Mouse (Mus musculus) ovary, postnatal 14 days (tissue): ENCODE measurements at regions not wholly inside any gene's neighbourhood (a gene's known extent, or its start where the extent isn't known, plus 50 kb on each side); places are given as distances from the start of the nearest gene placed in this dataset.

ENCODE experiments used
- DNase-seq: peaks from one replicate; pipeline ENCODE4 v3.0.0; 2022; ENCODE audit warnings: low spot score

DNA sequence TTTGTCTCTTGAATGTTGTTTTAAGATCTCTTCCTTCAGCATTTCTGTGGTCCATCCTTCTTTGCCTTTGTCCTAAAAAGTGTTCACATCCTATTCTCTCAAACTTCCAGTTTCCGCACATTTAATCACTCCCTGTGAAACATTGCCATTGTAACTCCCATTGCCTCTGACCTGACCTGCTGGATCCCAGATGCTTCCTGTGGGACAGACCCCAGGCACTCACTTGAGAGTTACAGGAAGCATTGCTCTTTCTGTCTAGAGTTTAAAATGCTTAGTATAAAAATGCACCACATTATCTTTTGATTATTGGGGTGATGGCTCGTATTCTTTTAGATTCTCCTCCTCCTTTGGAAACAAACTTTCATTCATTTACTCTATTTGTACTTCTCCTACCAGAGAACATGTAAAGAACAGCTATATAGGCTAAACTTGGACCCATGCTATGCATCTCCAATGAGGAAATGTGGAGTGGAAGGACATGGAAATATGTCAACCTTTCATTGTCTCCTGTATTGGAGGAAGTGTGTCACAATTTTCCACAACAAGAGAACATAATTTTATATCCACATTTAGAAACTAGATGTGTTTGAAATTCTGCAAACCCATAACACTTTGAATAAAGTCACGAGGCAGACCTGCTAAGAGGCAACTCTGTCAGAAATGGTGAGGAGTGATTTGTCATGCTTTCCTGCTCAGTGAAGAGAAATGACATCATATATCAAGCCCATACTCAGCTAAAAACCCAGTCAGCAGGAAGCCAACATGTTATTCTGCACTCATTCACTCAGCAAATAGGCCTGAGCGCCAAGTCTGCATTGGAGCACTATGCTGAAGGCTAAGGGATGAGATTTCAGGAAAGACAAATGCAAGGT, 308.8 kb upstream of the Marcks start:
- DNase-seq: no peak

DNA sequence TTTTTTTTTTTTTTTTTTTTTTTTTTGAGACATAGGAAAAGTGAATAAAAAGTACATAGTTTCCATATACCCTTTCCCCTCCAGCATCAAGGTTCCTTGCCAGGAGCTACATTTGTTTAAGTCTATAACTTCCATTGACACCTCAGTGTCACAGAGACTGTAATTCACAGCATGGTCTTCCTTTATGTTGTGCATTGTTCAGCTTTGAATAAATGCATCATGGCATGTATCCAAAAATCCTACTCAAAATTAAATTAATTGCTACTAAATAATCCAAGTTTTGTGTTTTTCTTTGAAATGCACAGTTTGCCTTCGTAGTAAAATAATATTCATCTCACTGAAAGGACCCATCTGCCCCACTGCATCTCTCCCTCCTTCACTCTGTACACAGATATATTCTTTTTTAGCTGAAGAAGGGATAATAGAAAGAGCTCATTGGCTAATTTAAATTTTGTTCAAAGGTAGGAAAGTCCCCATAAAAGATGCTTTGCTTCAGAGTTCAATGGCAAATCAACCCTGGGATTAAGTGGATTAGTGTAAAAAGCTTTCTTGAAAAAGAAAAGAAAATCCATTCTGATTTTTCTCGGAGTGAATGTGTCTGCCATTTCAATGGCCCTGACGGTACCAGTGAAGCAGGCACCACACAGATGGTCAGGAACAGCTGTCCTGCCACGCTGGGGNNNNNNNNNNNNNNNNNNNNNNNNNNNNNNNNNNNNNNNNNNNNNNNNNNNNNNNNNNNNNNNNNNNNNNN, 301.3 kb upstream of the Marcks start:
- DNase-seq: no peak

DNA sequence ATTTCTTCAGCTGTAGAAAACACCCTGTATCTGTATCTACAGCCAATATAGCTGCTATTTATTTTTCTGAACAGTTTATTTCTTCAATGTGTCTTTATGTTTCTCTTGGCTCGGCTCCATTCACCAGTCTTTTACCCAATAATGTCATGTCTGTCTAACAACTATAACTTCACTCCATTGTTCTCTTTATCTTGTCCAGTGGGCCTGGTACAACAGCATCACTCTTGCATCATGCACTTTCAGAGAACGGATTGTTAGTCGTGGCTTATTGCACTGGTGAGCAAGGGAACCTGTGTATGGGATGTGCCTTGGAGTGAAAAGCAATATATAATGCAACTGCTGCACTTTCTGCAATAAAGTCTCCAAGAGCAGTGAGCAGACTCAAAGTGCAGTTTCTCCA, 299.6 kb upstream of the Marcks start:
- no peak for DNase-seq

DNA sequence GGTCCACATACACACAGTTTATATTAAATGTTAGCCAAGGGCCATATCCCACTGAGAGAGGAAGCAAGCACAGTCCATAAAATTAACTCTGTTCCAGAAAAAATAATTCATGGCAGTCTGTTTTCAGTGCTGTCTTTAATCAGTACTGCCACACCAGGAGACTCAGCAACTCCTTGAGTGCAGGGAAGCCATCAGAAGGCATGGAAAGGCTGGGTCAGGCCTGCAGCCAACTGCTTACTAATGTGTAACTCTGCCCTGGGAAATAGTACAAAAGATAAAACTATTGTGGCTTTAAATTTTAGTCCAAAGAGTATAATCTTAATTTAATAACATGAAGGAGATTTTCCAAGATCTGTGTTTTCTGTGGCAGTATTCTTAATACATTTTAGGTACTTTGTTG, 298.1 kb upstream of the Marcks start:
- no peak for DNase-seq

DNA sequence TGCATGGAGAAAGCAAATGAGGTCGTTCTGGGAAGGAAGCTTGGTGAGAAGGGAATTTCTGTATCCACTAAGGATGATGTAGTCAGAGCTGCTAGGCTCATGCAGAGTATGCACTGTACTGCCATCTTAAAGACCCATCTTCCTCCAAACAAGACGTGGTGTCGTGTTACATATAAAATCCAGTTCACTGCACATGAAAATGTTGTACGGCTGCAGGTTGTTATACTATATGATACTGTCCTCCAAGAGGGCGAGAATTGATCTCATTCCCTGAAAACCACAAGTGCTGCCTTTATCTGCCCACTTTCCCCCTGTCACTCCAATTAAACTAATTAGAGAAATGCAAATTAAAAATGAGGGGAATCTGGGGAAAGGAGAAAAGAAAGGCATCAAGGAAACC, 295.5 kb upstream of the Marcks start:
- DNase-seq: no peak

DNA sequence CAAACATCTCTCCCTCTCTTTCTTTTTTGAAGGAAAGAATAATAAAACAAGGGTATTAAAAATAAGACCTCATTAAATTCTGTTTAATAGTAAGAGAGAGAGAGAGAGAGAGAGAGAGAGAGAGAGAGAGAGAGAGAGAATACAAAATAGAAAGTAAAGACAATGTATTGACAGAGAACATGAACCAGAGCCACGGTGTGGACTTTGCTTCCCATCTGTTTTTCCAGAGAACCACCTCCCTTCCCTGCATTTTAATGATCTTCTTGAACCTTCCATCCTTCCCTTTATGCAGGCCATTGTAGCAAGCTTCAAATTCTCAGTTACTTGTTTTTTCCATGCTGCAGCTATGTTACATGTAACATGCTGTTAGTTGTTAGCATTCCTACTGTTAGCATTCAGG, 284.3 kb upstream of the Marcks start:
- no peak for DNase-seq

DNA sequence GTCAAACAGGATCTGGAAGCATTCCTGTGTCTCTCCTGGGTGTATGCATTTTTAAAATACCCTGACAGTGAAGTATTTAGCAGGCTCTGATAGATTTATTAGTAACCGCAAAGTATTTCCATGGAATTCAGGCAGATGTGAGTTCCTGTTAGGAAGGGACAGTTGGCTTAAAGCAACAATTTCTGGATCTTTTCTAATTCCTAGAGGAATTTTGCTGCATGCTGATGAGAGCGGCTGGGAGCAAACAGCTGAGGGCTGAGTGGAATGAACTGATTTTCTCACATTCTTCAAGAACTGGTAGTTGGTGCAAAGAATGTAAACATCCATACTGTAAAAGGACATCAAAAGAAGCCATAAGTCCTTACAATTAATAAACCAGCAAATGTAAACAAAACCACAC, 283.9 kb upstream of the Marcks start:
- DNase-seq: no peak

DNA sequence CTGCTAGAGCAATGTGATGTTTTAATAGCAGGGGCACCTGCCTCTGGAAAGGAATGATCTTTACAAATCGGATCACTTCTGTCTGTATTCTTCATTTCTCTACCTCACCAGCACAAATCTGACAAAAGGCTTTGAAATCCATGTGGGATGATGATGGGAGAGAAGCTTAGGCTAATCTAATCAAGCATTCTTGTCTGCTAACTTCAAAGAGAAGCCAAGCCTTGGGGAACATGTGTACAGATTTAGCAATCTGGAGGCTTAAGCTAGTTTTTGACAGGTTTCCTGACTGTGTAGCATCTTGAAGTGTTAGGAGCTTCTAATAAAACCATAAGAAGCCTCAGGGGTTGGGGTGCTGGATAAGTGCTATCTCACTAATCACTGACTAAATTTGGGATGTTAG, 277.6 kb upstream of the Marcks start:
- DNase-seq: no peak

DNA sequence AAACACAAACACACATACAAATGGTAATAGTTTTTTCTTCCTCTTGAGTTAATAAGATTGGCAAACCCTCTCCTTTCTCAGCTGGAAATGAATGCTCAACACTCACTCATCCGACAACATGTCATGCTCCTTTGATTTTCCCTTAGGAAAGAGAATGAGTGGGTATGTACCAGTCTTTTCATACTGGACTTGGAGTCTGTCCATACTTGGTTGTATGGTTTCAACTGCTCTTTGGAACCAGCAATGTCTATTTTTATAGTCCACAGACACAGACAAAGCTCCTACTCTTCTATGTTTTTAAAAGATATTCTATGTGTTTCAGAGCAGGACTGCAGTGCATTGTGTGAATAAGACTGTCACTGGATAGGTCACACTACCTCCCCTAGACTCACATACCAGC, 273.7 kb upstream of the Marcks start:
- no peak for DNase-seq

DNA sequence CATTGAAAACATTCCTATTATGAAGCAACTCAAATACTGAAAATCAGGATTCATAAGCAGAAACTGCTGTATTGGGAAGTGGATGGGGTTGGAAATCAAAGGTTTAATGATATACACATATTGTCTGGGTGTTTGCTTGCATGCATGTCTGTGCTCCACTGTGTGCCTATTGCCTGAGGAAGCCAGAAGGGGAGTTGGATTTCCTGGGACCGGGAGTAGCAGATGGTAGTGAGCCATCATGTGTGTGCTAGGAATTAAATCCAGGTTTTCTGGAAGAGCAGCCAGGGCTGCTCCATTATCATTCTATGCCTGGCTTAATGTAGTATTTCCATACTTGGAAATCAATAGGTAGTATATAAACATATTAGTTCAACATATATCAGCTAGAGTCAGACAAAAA, 271.0 kb upstream of the Marcks start:
- DNase-seq: no peak

DNA sequence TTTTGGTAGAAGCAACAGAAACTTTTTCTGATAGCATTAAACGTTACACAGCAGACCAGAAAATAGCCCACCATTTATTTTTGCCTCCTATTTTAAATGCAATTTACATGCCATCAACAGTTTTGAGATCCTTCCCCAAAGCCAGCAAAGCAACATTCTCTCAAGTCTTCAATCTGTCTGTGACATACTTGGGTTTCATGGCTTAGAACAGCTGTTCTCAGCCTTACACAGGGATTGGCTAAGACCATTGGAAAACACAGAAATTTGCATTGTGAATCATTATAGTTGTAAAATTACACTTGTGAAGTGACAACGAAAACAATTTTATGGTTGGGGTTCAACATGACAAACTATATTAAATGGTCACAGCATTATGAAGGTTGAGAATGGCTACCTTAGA, 268.8 kb upstream of the Marcks start:
- DNase-seq: no peak

DNA sequence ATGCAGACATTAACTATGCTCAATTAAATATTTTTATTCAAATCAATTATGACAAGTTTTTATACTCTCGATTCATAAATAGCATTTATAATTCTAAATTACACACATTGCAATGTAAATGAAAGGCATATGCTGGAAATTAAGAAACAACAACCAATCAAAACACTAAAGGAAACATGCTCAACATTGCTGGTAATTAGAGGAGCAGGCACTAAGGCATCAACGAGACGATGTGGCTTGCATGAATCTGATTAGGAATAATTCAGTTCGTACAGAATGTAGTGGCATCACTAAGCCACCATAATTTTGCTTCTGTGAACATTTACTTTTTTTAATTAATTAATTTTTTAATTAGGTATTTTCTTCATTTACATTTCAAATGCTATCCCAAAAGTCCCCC, 266.2 kb upstream of the Marcks start:
- no peak for DNase-seq

DNA sequence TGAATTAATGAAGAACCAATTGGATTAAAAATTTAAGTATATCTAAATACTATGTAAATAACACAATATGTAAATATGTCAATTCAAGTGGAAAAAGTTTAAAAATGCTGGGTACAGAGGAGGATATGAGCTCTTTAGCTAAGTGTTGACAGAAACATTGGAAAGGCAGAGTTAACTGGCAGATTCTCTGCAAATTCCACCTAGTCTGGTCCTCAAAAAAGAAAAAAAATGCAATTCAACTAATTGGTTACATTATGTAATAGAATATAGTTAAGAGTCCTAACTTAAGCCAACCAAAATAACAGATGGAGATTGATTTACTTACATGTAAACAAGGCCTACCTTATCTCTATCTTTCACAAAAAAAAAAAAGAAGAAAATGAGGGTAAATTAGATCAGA, 265.7 kb upstream of the Marcks start:
- DNase-seq: no peak

DNA sequence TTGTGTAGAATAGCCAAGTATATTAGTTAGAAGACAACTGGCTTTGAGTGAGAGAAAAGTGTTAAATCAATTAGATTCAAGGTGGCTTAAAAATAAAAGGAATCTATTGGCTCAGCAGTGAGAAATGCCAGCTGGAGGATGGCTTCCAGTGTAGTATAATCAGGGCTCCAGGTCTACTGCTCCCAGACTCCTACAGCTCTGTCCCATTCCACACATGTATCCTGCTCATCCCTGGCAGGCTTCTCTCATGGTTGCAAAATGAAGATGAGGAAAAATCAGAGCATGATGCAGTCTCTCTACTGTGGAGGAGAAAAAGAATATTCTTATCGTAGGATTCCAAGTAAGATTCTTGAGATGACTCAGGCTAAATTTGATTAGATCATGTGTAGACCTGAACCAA, 263.7 kb upstream of the Marcks start:
- DNase-seq: no peak

DNA sequence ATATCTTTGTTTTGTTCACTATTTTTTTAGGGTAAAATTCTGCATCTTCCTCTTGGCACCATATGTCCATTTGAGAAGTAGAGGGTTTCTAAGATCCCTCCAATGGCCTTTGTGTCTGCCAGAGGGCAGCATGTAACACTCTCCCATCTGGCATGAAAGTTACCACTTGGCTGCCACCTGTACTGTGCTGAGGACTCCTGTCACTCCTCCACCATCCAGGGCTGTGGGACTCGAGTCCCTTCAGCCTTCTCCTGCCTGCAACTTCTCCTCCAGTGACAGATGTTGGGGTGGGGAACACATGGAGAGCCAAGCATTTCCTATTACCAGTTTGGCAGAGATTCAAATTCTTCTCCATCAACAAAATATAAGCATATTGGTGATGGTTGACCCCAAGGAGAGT, 262.3 kb upstream of the Marcks start:
- DNase-seq: no peak

DNA sequence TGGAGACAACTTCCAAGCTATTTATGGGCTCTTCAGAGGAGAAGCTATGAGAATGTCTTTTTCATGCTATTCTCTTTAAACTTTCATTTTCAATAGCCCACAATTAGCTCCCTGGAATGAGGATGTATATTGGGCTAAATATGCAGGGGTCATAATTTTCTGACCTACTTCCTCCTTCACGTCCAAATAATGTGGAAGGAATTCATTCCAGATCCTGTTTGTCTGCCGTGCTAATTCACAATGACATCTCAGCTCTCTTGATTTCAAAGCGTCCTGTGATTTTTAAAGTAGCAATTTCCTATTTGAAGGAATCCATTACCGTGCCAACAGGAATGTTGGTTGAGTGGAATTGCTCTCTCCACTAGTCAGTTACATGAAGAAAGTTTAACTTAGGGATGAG, 261.7 kb upstream of the Marcks start:
- DNase-seq: no peak

DNA sequence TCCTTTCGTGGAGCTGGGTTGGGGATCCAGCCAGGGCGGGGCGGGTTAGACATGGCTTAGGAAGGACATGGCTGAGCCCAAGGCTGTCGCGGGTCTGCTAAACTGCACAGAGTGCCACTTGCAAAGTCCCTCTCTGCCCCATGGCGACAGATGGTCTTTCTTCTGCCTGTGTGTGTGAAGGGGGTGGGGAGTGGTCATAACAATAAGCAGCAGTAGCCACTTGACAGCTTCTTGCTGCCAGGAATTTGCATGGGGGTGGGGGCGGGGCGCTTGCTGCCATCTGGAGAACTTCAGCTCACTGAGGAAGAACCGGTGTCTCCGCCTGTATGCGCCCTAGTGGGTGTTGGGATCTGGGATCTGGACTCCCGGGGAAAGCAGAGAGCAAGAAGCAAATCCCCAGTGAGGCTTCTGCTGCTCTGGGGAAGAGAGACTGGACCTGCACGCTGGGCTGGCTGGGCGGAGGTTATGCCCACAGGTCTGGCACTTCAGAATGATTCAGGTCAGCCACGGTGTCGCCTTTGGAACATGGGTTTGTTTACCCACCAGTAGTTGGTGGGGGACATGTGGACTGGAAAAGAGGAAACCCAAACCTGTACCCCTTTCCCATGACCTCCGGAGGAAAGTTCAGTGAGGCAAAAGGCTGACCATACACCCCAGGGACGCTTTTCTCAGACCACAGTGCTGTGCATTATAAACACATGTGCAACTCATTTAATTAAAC, 258.7 kb upstream of the Marcks start:
- DNase-seq: peak; percentile 15

DNA sequence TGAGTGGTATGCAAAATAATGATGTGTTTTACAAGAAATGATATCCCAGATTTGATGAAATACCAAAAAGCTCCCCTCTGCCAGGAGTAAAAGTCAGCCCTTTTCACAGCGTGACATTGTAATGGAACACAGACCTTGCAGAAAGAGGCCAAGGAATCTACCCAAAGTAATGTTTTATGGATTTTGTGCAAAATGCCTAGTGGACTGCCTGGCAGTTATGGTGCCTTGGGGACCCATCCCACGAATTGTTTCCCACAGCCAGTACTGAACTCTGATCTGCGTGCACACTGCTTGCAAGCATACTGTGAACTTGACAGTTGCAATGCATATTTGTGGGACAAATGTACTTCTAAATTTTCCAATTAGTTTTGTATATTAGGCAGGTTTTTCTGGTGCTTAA, 251.3 kb upstream of the Marcks start:
- DNase-seq: no peak

DNA sequence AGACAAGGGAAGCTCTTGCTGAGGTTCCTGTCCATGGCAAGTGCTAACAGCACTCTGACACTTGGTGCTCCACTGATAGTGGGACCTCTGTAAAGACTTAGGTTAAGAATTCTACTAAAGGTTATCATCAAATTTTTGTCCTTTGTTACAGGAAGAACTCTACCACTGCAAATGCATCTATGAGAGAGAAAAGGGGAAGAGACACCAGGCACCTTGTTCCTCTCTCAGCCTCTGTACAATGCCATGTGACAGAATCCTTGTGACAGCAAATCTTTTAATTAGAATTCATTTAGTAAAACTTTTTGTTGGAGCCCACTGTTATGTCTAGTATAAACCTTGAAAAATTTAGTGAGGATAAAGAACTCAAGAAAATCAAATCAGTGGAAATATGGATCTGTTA, 247.5 kb upstream of the Marcks start:
- DNase-seq: no peak

DNA sequence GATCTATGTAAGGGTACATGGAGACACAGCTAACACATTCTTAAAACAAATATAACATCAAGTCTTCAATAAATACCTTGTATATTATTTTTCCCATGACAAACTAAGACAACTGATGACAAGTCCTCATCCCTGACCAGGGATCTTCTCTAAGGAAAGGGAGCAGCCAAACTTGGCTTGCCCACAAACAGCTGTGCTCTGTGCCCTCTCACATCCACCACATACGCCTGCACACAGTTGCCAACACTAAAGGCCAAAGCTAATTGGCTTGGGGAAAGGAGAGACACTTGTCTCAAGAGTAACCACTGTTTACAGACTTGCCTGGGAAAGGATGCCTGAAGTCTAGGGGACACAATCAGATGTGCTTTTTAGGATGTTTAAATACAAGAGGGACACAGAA, 241.3 kb upstream of the Marcks start:
- DNase-seq: no peak

DNA sequence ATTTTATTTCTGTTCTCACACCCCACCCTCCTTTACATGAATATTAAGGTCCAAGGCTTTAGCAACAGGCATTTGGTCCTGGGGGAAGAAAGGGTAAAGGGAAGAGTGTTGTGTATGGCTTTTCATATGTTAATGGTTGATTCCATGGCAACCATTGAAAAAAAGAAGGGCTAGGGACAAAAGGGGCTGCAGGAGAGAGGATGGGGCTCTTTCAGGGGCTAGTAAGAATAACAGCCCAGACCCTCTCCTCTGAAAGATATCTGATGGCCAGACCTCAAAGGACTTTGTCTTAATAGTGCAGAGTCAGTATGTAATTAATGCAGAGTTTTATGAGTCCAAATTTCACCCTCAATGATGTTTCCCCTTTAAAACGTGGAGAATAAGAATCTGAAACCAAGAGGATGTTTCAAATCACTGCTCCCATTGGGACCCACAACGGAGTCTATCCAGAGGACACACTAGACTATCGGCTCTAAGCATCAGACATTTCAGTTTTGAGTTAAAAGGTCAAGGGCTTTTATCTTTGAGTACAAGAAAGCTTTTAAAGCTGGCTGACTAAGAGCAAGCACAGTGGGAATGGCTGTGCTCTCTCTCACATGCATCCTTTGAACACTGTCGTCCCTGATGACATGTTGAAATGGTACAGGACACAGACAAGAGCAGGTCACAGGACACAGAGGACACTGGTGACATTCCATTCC, 239.4 kb upstream of the Marcks start:
- DNase-seq: no peak

DNA sequence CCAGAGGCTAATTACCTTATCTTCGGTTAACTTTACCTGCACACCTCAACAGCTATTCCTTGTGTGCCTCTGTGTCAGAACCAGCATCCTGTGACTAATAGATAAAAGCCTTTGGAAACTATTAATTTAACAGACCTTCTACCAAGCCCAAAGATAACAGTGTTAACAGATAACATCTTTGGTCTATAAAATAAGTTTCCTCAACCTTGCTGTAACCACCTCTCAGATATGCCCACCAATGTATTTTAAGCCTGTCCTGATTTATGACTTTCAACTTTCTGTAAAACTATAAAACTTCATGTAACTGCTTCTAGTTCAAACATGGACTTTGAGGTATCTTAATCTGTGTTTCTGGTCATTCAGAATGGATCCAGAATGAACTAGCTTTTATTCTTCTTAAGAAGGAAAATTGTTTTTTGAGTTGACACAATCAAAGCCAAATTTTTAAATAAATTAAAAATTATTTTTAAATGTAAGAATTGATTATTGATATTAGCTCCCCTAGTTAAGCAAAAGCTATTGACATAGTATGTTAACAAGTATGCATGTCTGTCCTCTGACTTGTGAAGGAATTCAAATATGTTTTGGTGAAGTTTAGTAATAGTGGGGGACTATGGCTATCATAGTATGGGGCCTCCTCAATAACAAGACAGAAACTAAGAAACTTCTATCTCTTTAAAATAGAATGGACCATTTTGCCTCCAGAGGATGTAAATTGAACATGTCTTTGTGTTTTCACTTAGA, 238.7 kb upstream of the Marcks start:
- no peak for DNase-seq
